Mouse (Mus musculus) embryonic fibroblast, embryonic 13.5 days (primary cell): ENCODE results near the gene Shh. TPM values are rescaled to one million over a fixed set of nuclear protein-coding genes. Genes with fewer than 3 reads are reported as not detected.

Experiments used
- H3K27ac ChIP-seq: 2 replicates; pipeline ENCODE4 v1.5.1; 2012; ENCODE audit warnings: low read length, control low read depth, inconsistent platforms; ENCODE audit not compliant: insufficient read depth
- H3K4me1 ChIP-seq: 2 replicates; pipeline ENCODE4 v1.6.1; 2011; ENCODE audit warnings: low read length; ENCODE audit not compliant: control insufficient read depth, insufficient read depth
- H3K4me3 ChIP-seq: 2 replicates; pipeline ENCODE4 v1.5.1; 2011; ENCODE audit warnings: mild to moderate bottlenecking, control low read depth, low read length; ENCODE audit not compliant: insufficient read depth
- CTCF ChIP-seq: IDR thresholded peaks from 2 replicates; pipeline ENCODE4 v1.5.1; 2011; ENCODE audit warnings: mild to moderate bottlenecking, control low read depth, low read length, moderate library complexity, borderline replicate concordance; ENCODE audit not compliant: insufficient read depth
- POLR2A ChIP-seq: IDR thresholded peaks from 2 replicates; pipeline ENCODE4 v1.6.1; 2011; ENCODE audit warnings: low read depth, mild to moderate bottlenecking, control low read depth, low read length, moderate library complexity
- polyA plus RNA-seq: library from polyadenylated mRNA; stranded (reverse); fragments of >200 nt; gene quantifications from 2 replicates; pipeline ENCODE4 v1.2.4, GENCODE M21; 2011; ENCODE audit warnings: low read depth; ENCODE audit not compliant: missing spikeins, insufficient read length

Gene Shh
- polyA plus RNA-seq, 1 experiment: not detected

DNA sequence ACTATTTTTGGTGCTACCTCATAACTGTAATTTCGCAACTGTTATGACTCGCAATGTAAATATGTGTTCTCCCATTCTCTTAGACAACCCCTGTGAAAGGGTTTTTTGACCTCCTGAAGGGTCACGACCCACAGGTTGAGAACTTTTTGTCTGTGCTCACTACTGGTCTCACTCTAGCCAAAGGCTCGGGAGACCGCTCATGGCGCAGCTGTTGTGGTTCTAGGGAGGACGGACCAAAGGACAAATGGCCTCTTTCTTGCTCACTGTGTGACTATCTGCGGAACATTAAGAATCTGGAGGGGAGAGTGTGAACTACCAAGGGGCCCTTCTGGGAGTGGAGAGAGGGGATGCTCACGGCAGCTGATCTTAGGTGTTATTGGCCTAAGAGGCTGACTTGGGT is 41.1 kb downstream of the Shh start:
- no peak overlapping the region for H3K4me3 ChIP-seq

GRCm38 (mm10) chr5:28423781-28424180 is 43.3 kb downstream of the Shh start:
- H3K4me1 ChIP-seq: no peaks in the 10 kb centered on the region
- no peak overlapping the region for H3K27ac ChIP-seq
- H3K4me3 ChIP-seq: no peak overlapping the region
- TF ChIP-seq CTCF (no peak), POLR2A (no peak)

More for the DNA sequence above, 41.1 kb downstream of the Shh start:
- Histone ChIP-seq H3K4me1 (no peaks in the 10 kb centered on the region), H3K27ac (no peak overlapping the region)
- no peak for TF ChIP-seq POLR2A
- TF ChIP-seq CTCF: no peak

DNA sequence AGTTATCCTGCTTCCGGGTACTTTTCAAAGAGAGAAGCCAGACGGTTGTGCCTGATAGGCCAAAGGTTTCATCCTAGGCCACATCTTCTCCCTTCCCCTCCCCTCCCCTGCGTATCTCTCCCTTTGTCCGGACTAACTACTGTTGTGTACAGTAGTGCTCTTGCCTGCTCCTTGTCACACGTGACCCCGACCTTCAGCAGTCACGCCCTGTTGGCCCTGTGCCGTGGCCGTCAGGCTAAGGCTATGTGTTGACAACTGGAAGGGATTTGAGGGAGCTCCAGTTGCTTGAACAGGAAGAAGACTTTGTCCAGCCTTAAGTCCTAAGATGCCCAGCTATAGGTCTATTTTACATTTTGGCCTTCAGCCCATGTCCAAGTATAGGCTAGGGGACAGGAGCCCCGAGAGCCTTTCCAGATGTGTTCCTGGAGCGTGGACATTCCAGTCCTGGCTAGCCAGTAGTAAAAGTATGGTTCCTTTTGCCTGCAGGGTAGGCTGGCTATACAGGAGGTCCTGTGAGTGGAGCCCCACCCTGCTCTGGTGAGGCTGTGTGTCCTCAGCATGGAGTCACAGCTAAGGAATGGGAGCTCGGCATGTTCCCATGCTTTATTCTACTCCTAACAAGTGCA is 47.3 kb downstream of the Shh start:
- Histone ChIP-seq H3K4me1 (no peaks in the 10 kb centered on the region), H3K27ac (no peak overlapping the region), H3K4me3 (no peak overlapping the region)
- TF ChIP-seq POLR2A (no peak), CTCF (no peak)

GRCm38 (mm10) chr5:28418734-28419133 is 48.3 kb downstream of the Shh start:
- no peaks in the 10 kb centered on the region for H3K4me1 ChIP-seq
- TF ChIP-seq POLR2A (no peak), CTCF (no peak)
- no peak overlapping the region for H3K4me3 ChIP-seq
- no peak overlapping the region for H3K27ac ChIP-seq

- TF ChIP-seq POLR2A (no peak), CTCF (no peak)
- H3K4me3 ChIP-seq: no peak overlapping the region
- H3K4me1 ChIP-seq: no peaks in the 10 kb centered on the region
- H3K27ac ChIP-seq: no peak overlapping the region
These were observed 51.0 kb downstream of the Shh start for GRCm38 (mm10) chr5:28416029-28416428.

DNA sequence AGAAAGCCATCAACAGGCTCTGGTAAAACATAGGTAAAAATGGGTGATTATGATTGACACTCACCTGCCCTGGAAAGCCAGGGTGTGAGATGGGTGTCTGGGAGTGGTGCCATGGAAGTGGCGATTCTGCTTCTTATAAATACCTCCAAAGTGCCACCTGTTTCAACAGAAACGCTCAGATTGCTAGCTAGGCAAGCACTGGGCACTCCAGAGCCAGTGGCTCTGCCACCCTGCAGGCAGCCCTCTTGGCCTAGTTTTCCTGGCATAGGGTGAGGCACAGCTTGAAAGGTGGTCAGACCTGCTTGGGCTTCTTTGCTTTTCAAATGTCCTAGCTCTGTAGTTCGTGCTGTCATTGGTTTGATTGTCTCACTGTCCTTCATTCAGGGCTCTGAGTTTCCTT is 53.0 kb downstream of the Shh start:
- TF ChIP-seq POLR2A: no peak
- Histone ChIP-seq H3K4me1 (no peaks in the 10 kb centered on the region), H3K27ac (no peak overlapping the region), H3K4me3 (no peak overlapping the region)

DNA sequence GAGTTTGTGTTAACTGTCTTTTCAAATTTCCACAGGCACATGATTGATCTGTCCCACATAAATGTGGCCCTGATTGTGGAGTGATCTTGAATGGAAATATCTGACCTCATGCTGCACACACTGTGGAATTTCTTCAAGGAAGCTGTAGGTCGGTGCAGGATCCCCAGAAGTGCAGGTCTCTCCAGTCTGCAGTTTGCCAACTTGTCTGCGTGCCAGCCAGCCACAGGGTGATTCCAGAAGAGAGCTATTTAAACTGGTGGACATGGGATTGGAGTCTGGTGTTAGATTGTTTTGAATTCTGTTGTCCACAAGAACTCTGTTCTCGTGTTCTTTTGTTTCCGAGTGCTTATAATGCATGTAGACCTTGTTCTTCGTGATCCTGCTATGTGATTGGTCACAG is 53.5 kb downstream of the Shh start:
- Histone ChIP-seq H3K27ac (no peak overlapping the region), H3K4me1 (no peaks in the 10 kb centered on the region), H3K4me3 (no peak overlapping the region)
- TF ChIP-seq POLR2A (no peak), CTCF (no peak)

GRCm38 (mm10) chr5:28412006-28412685 is 54.9 kb downstream of the Shh start:
- H3K4me3 ChIP-seq: no peak overlapping the region
- TF ChIP-seq CTCF (no peak), POLR2A (no peak)
- H3K4me1 ChIP-seq: no peaks in the 10 kb centered on the region
- H3K27ac ChIP-seq: no peak overlapping the region

Other genes with a start within 250 kb of the Shh start
- not detected in 2 replicates for gene Cnpy1, start 221.4 kb downstream of the Shh start, polyA plus RNA-seq
- 24.2 and 26.4 TPM in 2 replicates for gene Rbm33, start 150.1 kb downstream of the Shh start, polyA plus RNA-seq